Mouse (Mus musculus) CH12.LX (cell line): ENCODE measurements at regions not wholly inside any gene's neighbourhood (a gene's known extent, or its start where the extent isn't known, plus 50 kb on each side); places are given as distances from the start of the nearest gene placed in this dataset.

Experiments used
- DNase-seq: peaks from one replicate; pipeline ENCODE4 v3.0.0-alpha.2; 2013; ENCODE audit errors: extremely low read depth
- H3K27ac ChIP-seq: 2 replicates; pipeline ENCODE4 v1.5.1; 2012; ENCODE audit warnings: low read depth, mild to moderate bottlenecking, control low read depth, moderate library complexity; ENCODE audit not compliant: insufficient read depth
- H3K27me3 ChIP-seq: replicated peaks from 2 replicates; pipeline ENCODE3; 2012; ENCODE audit warnings: inconsistent platforms
- H3K36me3 ChIP-seq, 2 experiments: replicated peaks in 1 of 2; 2 replicates each; pipeline versions ENCODE3 to v1.6.1; 2012; ENCODE audit warnings: inconsistent platforms in 1 of 2, low read length in 1 of 2, mild to moderate bottlenecking in 1 of 2, mixed read lengths in 1 of 2, moderate library complexity in 1 of 2; ENCODE audit not compliant: control insufficient read depth in 1 of 2, insufficient read depth in 1 of 2
- H3K4me1 ChIP-seq, 2 experiments: 2 replicates each; pipeline ENCODE4 v1.6.1; 2012; ENCODE audit warnings: inconsistent platforms in 1 of 2, moderate library complexity in 1 of 2; ENCODE audit not compliant: insufficient read depth in 2 of 2, control insufficient read depth in 1 of 2
- H3K4me2 ChIP-seq: 2 replicates; pipeline ENCODE4 v1.6.1; 2012; ENCODE audit warnings: low read depth, mild to moderate bottlenecking, control low read depth; ENCODE audit not compliant: poor library complexity, insufficient read depth, severe bottlenecking
- H3K4me3 ChIP-seq, 3 experiments: fragments of 150-350 bp in 1 of 3; sonication (generic) in 1 of 3; replicated peaks in 1 of 3; 2 replicates each; pipeline versions ENCODE3 to v1.5.1; 2011 to 2012; ENCODE audit warnings: low read depth in 2 of 3, low read length in 2 of 3, mild to moderate bottlenecking in 2 of 3, moderate library complexity in 2 of 3, control low read depth in 1 of 3, improper control_type of control experiment in 1 of 3, inconsistent platforms in 1 of 3, mixed read lengths in 1 of 3; ENCODE audit not compliant: poor library complexity in 1 of 3
- H3K79me2 ChIP-seq: replicated peaks from 2 replicates; pipeline ENCODE4 v1.6.1; 2012; ENCODE audit warnings: mild to moderate bottlenecking, moderate library complexity; ENCODE audit not compliant: control insufficient read depth, poor library complexity, insufficient read depth, severe bottlenecking; ENCODE audit errors: extremely low read depth
- H3K9ac ChIP-seq: 2 replicates; pipeline ENCODE4 v1.6.1; 2012; ENCODE audit warnings: low read depth, mild to moderate bottlenecking, control low read depth, moderate library complexity; ENCODE audit not compliant: insufficient read depth
- H3K9me3 ChIP-seq: replicated peaks from 2 replicates; pipeline ENCODE3; 2012; ENCODE audit warnings: low read length, inconsistent platforms, mixed read lengths
- CHD1 ChIP-seq: IDR thresholded peaks from 2 replicates; pipeline ENCODE4 v1.6.1; 2012; ENCODE audit warnings: low read depth, low read length, improper control_type of control experiment, inconsistent platforms
- CHD2 ChIP-seq: IDR thresholded peaks from 2 replicates; pipeline ENCODE4 v1.6.1; 2011; ENCODE audit warnings: low read length, improper control_type of control experiment
- CTCF ChIP-seq, 2 experiments: IDR thresholded peaks in 1 of 2; conservative IDR thresholded peaks in 1 of 2; 2 replicates each; pipeline ENCODE4 v1.5.1; 2011 to 2012; ENCODE audit warnings: low read depth in 2 of 2, low read length in 2 of 2, improper control_type of control experiment in 1 of 2, inconsistent platforms in 1 of 2, mild to moderate bottlenecking in 1 of 2, moderate library complexity in 1 of 2
- ELF1 ChIP-seq: IDR thresholded peaks from 2 replicates; pipeline ENCODE4 v1.6.1; 2014; ENCODE audit warnings: low read depth, mild to moderate bottlenecking, inconsistent platforms, low read length, improper control_type of control experiment
- EP300 ChIP-seq: IDR thresholded peaks from 2 replicates; pipeline ENCODE4 v1.6.1; 2011; ENCODE audit warnings: low read length, improper control_type of control experiment
- ETS1 ChIP-seq: conservative IDR thresholded peaks from 2 replicates; pipeline ENCODE4 v1.6.1; 2012; ENCODE audit warnings: low read depth, mild to moderate bottlenecking, inconsistent platforms, low read length, improper control_type of control experiment, moderate library complexity
- HCFC1 ChIP-seq: IDR thresholded peaks from 2 replicates; pipeline ENCODE4 v1.6.1; 2012; ENCODE audit warnings: low read depth, mild to moderate bottlenecking, inconsistent platforms, low read length, improper control_type of control experiment
- IRF4 ChIP-seq: IDR thresholded peaks from 2 replicates; pipeline ENCODE4 v1.6.1; 2014; ENCODE audit warnings: low read depth, mild to moderate bottlenecking, inconsistent platforms, low read length, improper control_type of control experiment
- JUN ChIP-seq: IDR thresholded peaks from 2 replicates; pipeline ENCODE4 v1.6.1; 2011; ENCODE audit warnings: low read depth, mild to moderate bottlenecking, low read length, improper control_type of control experiment, moderate library complexity; ENCODE audit not compliant: insufficient read depth
- JUND ChIP-seq: conservative IDR thresholded peaks from 2 replicates; pipeline ENCODE4 v1.6.1; 2011; ENCODE audit warnings: low read depth, low read length, improper control_type of control experiment
- NELFE ChIP-seq: IDR thresholded peaks from 2 replicates; pipeline ENCODE4 v1.6.1; 2011; ENCODE audit warnings: low read depth, low read length, improper control_type of control experiment
- NRF1 ChIP-seq: IDR thresholded peaks from 2 replicates; pipeline ENCODE4 v1.6.1; 2014; ENCODE audit warnings: low read depth, mild to moderate bottlenecking, inconsistent platforms, low read length, improper control_type of control experiment, moderate library complexity
- POLR2AphosphoS2 ChIP-seq: IDR thresholded peaks from 2 replicates; pipeline ENCODE4 v1.6.1; 2011; ENCODE audit warnings: low read depth, low read length, improper control_type of control experiment
- SIN3A ChIP-seq: IDR thresholded peaks from 2 replicates; pipeline ENCODE4 v1.6.1; 2012; ENCODE audit warnings: low read length, improper control_type of control experiment, inconsistent platforms
- SMC3 ChIP-seq: IDR thresholded peaks from 2 replicates; pipeline ENCODE4 v1.6.1; 2011; ENCODE audit warnings: low read depth, low read length, improper control_type of control experiment
- ZKSCAN1 ChIP-seq: IDR thresholded peaks from 2 replicates; pipeline ENCODE4 v1.6.1; 2012; ENCODE audit warnings: low read depth, inconsistent platforms, low read length, improper control_type of control experiment, borderline replicate concordance
- ZMIZ1 ChIP-seq: IDR thresholded peaks from 2 replicates; pipeline ENCODE4 v1.6.1; 2012; ENCODE audit warnings: low read depth, mild to moderate bottlenecking, inconsistent platforms, low read length, improper control_type of control experiment
- ZNF384 ChIP-seq: IDR thresholded peaks from 2 replicates; pipeline ENCODE4 v1.6.1; 2012; ENCODE audit warnings: low read depth, low read length, improper control_type of control experiment, inconsistent platforms
- dilution Hi-C: fragments of 300-500 bp; cut with MboI; formaldehyde crosslinking; loops from 2 replicates; pipeline ENCODE4 v1.14.3; 2020; ENCODE audit warnings: low sequenced_read_pairs; ENCODE audit not compliant: extremely low pct_unique_long_range_greater_than_20kb, extremely low pct_ligation_motif_present
- in situ Hi-C: fragments of 300-500 bp; cut with MboI; formaldehyde crosslinking; loops from 3 replicates; pipeline ENCODE4 v1.14.3; 2019; ENCODE audit warnings: low sequenced_read_pairs, low pct_ligation_motif_present, low pct_unique_long_range_greater_than_20kb, mixed read lengths

- H3K27me3 ChIP-seq: no peaks in the 10 kb centered on the region
- H3K79me2 ChIP-seq: no peaks in the 10 kb centered on the region
- H3K9ac ChIP-seq: no peak overlapping the region
- H3K9me3 ChIP-seq: no peaks in the 10 kb centered on the region
- H3K4me1 ChIP-seq: no peaks in the 10 kb centered on the region
- dilution Hi-C loops: no loop called here
- no peak for DNase-seq
- no peaks in the 10 kb centered on the region for H3K36me3 ChIP-seq
- in situ Hi-C loops: no loop called here
- TF ChIP-seq ZKSCAN1 (no peak), JUN (no peak), POLR2AphosphoS2 (no peak), NELFE (no peak), NRF1 (no peak), SMC3 (no peak), CTCF (conservative IDR thresholded peaks at IDR 0.05 in 1 of 2, IDR thresholded peaks at IDR 0.05 in 1 of 2; ENCODE audit: low read depth in 2 of 2, low read length in 2 of 2) (no peak)
- no peak overlapping the region for H3K4me2 ChIP-seq
- H3K27ac ChIP-seq: no peak overlapping the region
- H3K4me3 ChIP-seq: no peak overlapping the region
These were observed 193.1 kb downstream of the Arl6ip6 start for GRCm38 (mm10) chr2:53384545-53385176.

GRCm38 (mm10) chr2:53388652-53389051, 197.1 kb downstream of the Arl6ip6 start:
- no peak overlapping the region for H3K9ac ChIP-seq
- no peaks in the 10 kb centered on the region for H3K27me3 ChIP-seq
- dilution Hi-C loops (no loop called here), in situ Hi-C loops (no loop called here)
- H3K79me2 ChIP-seq: no peaks in the 10 kb centered on the region
- no peaks in the 10 kb centered on the region for H3K9me3 ChIP-seq
- H3K27ac ChIP-seq: no peak overlapping the region
- no peak overlapping the region for H3K4me3 ChIP-seq
- no peak overlapping the region for H3K4me2 ChIP-seq
- no peaks in the 10 kb centered on the region for H3K36me3 ChIP-seq
- TF ChIP-seq HCFC1 (no peak), IRF4 (no peak), ZNF384 (no peak), CHD1 (no peak), NRF1 (no peak), CHD2 (no peak), NELFE (no peak), JUND (no peak), ZKSCAN1 (no peak), SIN3A (no peak), ELF1 (no peak), ETS1 (no peak), EP300 (no peak), ZMIZ1 (no peak)
- DNase-seq: no peak
- H3K4me1 ChIP-seq: no peaks in the 10 kb centered on the region
